Mouse (Mus musculus) heart, postnatal 0 days (tissue): Measurements from ENCODE around the gene Otx2.

ENCODE experiments used
- CTCF ChIP-seq: IDR thresholded peaks from 2 replicates; pipeline ENCODE4 v1.5.1; 2016; ENCODE audit warnings: antibody characterized with exemption, control low read depth, low read depth
- EP300 ChIP-seq: IDR thresholded peaks from 2 replicates; pipeline ENCODE4 v1.6.1; 2016; ENCODE audit warnings: antibody characterized with exemption, low read depth

DNA sequence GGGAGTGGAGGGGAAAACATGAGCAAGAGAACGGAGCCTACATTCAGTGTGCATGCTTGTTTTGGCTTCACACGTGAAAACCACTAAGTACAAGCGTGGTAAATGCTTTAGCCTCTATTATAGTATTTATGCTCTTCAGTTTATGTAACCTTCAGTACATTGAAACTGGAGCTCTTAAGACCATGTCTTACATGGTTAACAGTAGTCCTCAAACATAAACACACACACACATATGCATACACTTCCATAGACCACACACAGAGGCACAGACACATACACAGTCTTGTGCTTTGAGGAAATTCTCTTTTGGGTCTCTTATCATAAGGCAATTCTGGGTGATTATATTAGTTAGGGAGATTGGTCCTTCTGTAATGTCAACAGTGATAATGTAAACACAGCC is 40.5 kb downstream of the Otx2 start:
- TF ChIP-seq CTCF (no peak), EP300 (no peak)
